Mouse (Mus musculus): ENCODE results near the gene Zup1. TPM values are rescaled to one million over a fixed set of nuclear protein-coding genes. Genes with fewer than 3 reads are reported as not detected.
"Not testable (repeated sequence)": the region's sequence is repeated elsewhere in the genome, so short reads cannot be mapped to it uniquely, and the experiment has no call there.

The Zup1 gene
- total RNA-seq (2021) = 13.3 and 16.8 TPM in 2 replicates
- long read RNA-seq, experiment 1, partial matches to known transcripts = 5 of 11 reads
- long read RNA-seq, experiment 1, other reads (novel, unspliced or antisense) = 3 of 11 reads
- long read RNA-seq, experiment 2, partial matches to known transcripts = 3 of 7 reads
- long read RNA-seq, experiment 2, other reads (novel, unspliced or antisense) = 3 of 7 reads

DNA sequence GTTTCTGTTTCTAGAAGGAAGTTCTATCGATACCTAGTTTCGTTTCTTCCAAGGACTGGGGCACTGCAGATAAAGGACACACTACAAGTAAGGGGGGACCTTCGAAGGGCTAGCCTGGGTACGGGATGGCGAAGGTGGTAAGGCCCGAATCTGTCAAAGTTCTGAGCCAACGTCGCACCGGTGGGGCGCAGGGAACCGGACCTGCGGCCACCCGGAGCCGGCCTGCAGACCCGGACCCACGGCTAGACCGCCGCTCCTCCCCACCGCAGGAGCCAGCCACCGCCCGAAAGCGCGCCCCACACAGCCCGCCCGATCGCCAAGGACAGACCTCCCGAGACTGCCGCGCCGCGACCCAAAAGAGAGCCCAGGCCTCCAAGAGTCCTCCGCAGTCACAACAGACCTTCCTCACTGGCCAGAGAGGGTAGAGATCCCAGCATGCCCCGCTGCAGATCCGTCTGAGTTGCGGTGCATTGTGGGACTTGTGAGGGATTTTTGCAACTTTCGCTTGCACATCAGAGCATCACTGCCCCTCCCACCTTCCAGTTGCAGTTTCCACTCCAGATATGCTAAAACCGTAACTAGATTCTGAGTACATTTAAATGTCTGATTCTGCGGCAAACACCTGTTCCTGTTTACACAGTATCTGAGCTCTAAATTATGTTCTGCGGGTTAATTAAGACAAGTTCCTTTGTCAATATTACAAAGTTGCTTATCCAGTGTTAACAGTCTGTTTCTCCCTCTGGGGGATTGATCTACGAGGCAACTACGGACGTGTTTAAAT is at the start of gene Zup1:
Gene Zup1 (minus strand): TSS at position 467 of the 781 bp plus-strand sequence.
- DNase-seq = peak; percentile 92

DNA sequence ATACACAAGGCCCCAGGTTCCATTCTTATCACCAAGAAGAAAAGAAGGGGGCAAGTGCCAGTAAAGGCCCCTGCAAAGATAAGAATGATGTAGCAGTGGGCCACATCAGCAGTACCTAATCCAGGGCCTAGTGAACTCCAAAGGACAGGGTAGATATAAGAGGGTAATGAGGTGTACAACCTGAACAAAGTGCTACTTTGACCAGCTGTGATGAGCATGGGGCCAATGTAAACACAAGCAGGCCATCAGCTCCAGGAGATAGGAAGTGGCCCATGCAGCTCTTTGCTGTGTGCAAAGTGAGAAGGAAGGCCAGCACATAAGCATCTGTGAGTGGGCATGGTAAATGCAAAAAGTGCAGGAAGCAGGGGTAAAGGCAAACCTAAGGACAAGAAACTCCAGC is 47.3 kb upstream of the Zup1 start:
- DNase-seq = no peak

DNA sequence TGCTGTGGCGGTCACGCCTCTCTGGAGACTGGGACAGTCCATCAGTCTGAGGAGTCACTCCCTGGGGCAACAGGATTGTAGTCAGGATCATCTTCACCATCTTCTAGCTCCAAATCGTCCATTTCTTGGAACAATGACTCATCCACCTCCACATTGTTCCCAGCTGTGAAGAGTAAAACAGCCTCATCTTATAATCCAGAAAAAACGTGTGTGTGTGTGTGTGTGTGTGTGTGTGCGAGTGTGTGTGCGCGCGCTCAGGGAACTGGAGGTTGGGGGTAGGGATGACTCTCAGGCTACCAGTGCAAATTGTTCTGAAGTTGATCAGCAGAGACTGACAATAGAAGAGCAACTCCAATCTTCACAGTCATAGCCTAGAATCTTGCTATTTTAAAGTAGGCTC is 45.6 kb upstream of the Zup1 start:
- not testable (repeated sequence) for DNase-seq

DNA sequence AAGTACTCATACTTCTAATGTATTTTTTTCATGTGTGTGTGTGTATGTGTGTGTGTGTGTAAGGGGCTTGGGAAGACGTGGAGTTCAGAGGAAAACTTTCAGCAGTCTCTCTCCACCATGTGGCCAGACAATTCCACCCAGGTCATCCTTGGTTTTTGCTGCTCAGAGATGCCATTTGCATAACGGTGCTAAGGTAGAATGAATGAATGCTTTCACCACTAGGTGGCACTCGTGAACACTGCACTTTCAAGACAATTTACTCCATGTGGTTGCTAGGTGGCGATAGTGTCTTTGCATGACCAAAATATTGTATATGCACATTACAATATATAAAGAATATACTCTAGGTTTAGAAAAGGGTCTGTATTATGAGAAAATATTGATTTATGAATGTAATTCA is 35.7 kb upstream of the Zup1 start:
- DNase-seq = peak; percentile 65

DNA sequence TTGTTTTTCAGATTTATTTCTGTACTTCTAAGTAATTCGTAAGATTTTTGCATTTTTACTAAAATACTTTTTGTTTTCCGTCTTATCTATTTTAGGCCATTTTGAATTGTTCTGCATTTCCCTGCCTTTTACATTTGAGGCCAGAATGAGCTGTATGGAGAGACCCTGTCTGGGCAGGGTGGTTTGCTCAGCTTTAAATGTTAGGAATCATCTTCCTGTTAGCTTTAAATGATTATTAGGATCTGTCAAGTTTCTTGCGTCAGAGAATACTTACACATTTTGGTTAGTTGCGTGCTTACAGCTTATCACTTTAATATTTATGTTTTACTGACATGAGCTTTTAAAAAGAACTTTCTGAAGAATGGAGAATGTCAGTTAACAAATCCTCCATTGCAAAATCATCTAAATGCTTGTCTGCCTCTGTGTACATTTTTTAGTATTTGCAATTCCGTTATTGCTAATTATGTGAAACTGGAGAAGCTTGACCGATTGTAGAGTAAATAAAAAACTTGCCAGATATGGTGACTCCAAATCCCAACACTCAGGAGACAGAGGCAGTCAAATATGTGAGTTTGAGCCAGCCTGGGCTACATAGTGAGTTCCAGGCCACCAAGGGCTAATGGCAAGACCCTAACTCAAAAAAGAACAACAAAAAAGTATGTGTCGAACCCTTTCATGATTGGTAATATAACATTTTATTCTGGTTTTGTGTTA is 23.9 kb upstream of the Zup1 start:
- DNase-seq = no peak

DNA sequence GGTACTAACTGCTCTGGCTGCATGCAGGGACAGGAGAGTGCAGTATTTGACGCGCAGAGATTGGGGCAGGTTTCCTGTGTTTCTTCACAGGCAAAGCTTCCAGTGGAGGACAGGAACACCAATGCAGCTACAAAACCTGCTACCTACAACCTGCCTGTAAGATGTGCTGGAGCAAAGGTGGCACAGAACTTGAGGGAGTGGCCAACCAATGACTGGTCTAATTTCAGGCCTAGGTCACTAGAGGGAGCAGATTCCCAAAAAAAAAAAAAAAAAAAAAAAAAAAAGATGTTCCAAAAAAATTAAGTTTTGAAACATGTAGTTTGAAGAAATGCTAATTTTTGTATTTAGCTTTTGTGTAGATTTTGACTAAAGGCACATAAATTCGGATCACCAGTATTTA is 1.4 kb upstream of the Zup1 start:
- DNase-seq = no peak

DNA sequence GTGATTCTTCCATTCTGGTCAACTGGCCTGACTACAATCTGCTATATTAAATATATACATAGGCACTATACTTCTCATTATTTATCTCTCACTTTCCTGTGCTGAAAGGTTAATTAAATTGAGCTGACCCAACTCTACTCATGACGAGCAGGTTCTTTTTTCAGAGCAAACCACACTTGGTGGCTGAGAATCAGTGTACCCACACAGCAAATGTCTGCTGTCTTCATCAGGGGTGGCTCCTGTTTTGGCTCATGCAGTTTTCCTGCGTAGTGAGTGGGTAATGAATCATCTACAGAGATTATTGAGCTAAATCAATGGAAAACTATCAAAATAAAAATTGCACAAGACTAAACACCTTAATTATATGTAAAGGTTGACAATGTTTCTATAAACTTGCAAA is 4.7 kb downstream of the Zup1 start:
- no peak for DNase-seq

DNA sequence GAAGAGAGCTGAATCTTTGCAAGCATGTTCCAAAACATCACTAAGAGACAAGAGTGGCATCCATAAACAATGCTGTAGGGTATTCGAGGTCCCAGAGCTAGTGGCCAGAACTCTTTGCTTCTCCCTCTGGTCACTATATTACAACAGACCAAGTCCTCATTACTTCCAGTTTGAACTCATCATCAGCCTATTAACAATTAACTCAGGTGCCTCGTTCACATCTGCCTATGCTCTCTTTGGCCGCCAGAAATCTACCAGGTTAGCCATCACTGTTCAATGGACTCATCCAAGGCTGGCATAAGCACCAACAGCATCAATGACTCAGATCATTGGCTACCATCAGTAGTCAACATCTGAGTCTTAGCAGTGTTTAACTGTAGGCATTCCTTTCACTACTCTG is 5.7 kb downstream of the Zup1 start:
- no peak for DNase-seq

DNA sequence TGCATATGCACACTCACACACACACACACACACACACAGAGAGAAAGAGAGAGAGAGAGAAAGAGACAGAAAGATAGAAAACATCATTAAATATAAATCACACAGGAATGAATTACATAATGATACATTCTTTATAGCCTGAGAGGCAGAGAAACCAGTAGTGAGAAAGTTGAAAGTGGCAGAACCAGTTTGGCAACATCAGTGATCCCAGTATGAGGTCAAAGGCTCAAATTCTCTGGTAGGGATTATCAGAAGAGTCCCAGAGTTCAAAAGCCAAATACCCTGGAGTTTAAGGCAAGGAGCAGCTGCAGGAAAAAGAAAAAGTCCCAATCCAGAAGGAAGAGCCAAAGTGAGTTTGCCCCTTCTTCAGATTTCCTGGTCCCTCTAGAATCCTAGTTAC is 10.4 kb downstream of the Zup1 start:
- no peak for DNase-seq

DNA sequence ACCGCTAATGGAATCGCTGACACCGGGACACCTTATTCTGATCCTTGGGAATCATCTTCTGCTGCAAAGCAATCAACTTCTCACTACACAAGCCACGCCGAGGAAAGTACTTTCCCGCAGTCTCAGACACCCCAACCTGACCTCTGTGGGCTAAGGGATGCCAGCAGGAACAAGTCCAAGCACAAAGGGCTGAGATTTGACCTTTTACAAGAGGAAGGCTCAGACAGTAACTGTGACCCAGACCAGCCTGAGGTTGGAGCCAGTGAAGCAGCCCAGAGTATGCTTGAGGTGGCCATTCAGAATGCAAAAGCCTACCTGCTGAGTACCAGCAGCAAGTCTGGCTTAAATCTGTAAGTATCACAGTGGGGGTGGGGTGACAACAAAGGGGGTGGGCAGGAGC is 45.6 kb downstream of the Zup1 start:
- DNase-seq = peak; percentile 8

DNA sequence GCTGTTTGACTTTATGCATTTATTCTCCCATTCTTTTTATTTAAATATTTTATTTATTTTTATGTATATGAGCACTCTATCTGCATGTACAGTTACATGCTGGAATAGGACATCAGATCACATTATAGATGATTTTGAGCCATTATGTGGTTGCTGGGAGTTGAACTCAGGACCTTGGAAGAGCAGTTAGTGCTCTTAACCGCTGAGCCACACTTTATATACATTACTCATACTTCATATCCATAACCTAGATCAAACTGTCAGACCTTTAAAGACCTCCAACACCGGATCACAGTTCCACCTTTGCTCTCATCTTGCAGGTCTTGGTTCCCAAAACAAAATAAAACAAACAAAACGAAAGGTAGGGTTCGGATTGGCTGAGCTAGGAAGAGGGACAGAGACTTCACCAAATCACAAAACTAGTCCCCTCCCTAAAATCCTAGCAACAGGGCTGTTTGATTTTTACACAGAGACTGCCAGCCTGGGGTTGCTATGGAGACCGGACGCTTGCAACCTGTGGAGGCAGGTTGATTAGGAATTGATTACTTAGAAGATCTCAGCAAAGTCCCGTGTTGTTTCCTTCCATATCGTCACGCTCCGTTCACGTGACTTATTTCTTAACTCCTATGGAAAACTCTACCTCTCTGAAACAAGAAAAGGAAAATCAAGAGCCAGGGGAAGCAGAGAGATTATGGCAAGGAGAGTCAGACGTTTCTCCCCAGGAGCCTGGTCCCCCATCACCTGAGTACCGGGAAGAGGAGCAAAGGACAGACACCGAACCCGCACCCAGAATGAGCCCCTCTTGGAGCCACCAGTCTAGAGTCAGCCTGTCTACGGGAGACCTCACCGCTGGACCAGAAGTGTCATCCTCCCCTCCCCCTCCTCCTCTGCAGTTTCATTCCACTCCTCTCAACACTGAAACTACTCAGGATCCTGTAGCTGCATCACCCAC is 46.3 kb downstream of the Zup1 start, which contains the start of gene Rsph4a:
Gene Rsph4a (plus strand): TSS at position 582 of the 952 bp plus-strand sequence.
- DNase-seq = peak; percentile 70

DNA sequence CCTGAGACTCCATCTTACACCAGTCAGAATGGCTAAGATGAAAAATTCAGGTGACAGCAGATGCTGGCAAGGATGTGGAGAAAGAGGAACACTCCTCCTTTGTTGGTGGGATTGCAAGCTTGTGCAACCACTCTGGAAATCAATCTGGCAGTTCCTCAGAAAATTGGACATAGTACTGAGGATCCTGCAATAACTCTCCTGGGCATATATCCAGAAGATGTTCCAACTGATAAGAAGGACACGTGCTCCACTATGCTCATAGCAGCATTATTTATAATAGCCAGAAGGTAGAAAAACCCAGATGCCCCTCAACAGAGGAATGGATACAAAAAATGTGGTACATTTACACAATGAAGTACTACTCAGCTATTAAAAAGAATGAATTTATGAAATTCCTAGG is 49.5 kb downstream of the Zup1 start:
- DNase-seq = not testable (repeated sequence)

DNA sequence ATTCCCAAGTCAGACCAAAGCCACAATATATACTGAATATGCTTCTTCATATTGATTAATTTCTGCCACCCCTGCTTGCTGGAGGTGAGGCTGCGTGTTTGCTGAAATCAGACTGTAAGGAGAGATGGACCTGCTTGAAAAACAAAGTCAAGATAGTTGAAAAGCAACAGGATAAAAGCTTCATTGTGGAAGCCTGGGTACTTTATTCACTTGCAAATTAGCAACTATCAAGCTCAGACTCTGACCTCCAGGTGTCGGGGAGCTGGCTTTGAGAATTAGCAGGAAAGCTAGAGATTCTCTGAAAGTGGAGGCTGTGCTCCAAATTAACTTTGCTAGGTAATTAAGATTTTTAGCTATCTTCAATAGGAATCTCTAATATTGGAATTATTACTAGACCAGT is 68.7 kb downstream of the Zup1 start:
- not testable (repeated sequence) for DNase-seq

DNA sequence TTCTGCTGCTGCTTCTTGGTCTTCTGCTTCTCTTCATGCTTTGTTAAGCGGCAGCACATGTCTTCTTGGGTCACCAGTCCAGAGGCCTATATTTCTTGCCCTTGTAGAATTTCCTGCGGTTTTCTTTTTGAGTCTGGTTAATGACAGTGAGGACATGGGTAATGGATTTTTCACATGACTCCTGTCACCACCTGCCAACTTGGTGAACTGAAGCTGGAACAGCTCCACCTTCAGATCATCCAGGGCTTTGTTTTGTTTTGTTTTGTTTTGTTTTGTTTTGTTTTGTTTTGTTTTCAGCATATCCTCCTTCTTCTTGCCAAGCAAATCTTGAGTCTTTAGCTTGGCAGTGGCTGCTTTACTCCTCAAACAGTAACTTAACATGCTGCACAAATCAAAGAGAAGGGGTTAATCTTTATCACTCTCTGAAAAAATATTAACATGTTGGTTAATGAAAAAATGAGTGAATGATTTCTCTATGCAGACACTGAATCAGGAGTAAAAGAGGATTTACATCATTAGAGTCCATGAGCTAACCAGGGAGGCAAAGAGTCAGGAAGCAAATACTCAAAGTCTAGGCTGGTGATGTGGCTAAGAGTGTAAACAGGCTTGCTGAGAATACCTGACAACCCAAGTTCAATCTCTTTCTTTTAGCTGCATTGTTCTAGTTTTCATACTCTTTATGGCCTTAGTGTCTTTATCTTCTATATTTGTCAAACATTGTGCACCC is 78.2 kb downstream of the Zup1 start:
- DNase-seq = no peak

DNA sequence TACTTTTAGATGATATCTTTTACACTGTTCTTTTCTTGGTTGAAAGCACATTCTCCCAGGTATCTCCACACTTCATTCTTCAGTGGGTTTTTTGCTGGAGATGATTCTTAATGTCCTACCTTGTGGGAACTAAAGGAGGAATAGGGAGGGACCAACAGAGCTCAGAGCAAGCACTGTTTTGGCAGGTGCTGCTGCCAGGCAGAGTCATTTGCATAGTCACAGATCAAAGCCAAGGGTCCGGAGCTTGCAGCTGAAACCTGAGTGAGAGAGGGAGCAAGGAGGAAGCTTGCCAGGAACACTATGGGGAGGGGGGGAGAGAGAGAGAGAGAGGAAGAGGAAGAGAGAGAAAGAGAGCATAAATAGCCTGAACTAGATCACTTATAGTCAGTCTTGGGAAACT is 80.6 kb downstream of the Zup1 start:
- no peak for DNase-seq

Other genes starting within 250 kb of the Zup1 start
- not detected in 2 replicates for gene Sult3a2, start 164.6 kb downstream of the Zup1 start, total RNA-seq (2021)
- gene Sult3a1, start 93.5 kb downstream of the Zup1 start, total RNA-seq (2021) = not detected in 2 replicates
- gene Rsph4a, start 46.2 kb downstream of the Zup1 start, total RNA-seq (2021) = 0.15 TPM in 1 of 2 replicates, not detected in the other
- gene Rwdd1, start 68.4 kb upstream of the Zup1 start, total RNA-seq (2021) = 81.8 and 98.0 TPM in 2 replicates
- gene Trappc3l, start 86.3 kb upstream of the Zup1 start, total RNA-seq (2021) = not detected in 2 replicates
- not detected in 2 replicates for gene Calhm4, start 93.0 kb upstream of the Zup1 start, total RNA-seq (2021)
- 0.15 TPM in 2 replicates for gene Calhm5, start 145.2 kb upstream of the Zup1 start, total RNA-seq (2021)
- gene Calhm6, start 176.7 kb upstream of the Zup1 start, total RNA-seq (2021) = 0.85 and 4.5 TPM in 2 replicates

Data from adrenal gland, postnatal 14 days (tissue).